Mouse (Mus musculus) Patski (cell line): ENCODE results near the gene Olfr284. TPM values are rescaled to one million over a fixed set of nuclear protein-coding genes. Genes with fewer than 3 reads are reported as not detected.
A peak's percentile ranks its signal among the peaks of the same experiment; 100 is the strongest.

ENCODE experiments used
- ATAC-seq: fragments of 100-300 bp; one replicate; pipeline ENCODE4 v1.8.0; 2021
- CTCF ChIA-PET: fragments of 350-600 bp; sonication (Branson Sonifier 250); formaldehyde crosslinking; loops from one replicate; lab custom pipeline; 2022; ENCODE audit warnings: inconsistent platforms; lab: Charles Lee
- POLR2A ChIA-PET: fragments of 350-600 bp; sonication (Branson Sonifier 250); formaldehyde crosslinking; loops from one replicate; lab custom pipeline; 2022; ENCODE audit warnings: antibody characterized with exemption, inconsistent platforms; lab: Charles Lee
- DNase-seq: peaks from one replicate; pipeline ENCODE4 v3.0.0-alpha.2; 2011; ENCODE audit warnings: low read depth, low spot score
- H3K27me3 ChIP-seq: fragments of 371-371 bp; one replicate; pipeline ENCODE4 v1.5.1; 2021
- CTCF ChIP-seq: fragments of 100-300 bp; IDR thresholded peaks from one replicate; pipeline ENCODE4 v1.5.1; 2021
- in situ Hi-C: fragments of 300-500 bp; cut with MboI; formaldehyde crosslinking; loops from 3 replicates; pipeline ENCODE4 v1.11.1; 2018; ENCODE audit warnings: low pct_unique_long_range_greater_than_20kb, mixed read lengths
- polyA plus RNA-seq: library from polyadenylated mRNA; unstranded; gene quantifications from one replicate; pipeline ENCODE4 v1.2.3, GENCODE M21; 2021

Gene Olfr284
- not detected for polyA plus RNA-seq

DNA sequence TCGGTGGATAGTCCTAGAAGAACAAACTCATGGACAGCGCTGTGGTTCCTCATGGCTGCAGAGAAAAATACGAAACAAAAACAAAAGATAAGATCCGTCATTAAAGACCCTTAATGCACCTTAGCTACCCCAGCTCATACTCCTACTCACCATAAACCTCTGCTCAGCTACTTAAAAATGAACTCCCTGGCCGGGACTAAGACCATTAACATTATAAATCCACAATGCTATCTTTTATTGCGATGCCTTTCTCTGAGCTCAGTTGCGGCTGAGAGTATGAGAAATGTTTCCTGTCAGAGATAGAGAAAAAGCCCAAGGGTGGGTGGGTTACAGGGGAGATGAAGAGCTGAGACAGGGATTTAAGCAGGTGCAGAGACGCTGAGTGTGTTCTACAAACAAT is at the start of gene Olfr284:
Gene Olfr284 (minus strand): TSS at position 101 of the 400 bp plus-strand sequence.
- CTCF ChIA-PET, result no interaction called here
- no peak for TF ChIP-seq CTCF
- POLR2A ChIA-PET, result no interaction called here
- ATAC-seq (no peak), DNase-seq (no peak)
- in situ Hi-C loops, result no loop called here
- no peaks in the 10 kb centered on the region for H3K27me3 ChIP-seq

DNA sequence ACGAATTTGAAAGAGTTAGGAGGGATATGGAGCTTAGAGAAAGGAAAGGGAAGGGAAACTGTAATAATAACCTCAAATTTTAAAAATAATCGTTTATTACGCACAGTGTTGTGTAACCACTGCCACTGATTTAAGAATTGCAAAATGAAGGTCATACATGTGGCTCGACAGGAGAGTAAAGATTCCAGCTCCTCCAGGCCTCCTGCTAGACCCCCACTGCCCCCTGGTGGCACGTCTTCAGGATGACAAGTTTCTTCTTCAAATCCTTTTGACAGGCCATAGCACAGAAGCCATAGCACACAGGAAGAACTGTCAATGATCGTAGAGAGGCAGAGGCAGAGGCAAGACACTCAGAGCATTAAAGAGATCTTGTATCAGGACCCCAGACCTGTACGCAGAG is 49.0 kb upstream of the Olfr284 start:
- ChIA-PET POLR2A (no interaction called here), CTCF (interaction anchor here (0.6 to 1.6 kb wide), 3 partner anchors 15 to 209 kb away, joined by 3 to 4 read pairs (median 3); no protein-coding TSS in a partner anchor)
- peaks cover 4% of the 10 kb centered on the region for H3K27me3 ChIP-seq
- ATAC-seq (no peak), DNase-seq (peak; percentile 4)
- in situ Hi-C loops, result loop anchor here (5.0 to 10.0 kb wide), 2 partner anchors 207 to 295 kb away; partner anchors contain the start of genes Pfkm and Senp1
- peak; percentile 96 for TF ChIP-seq CTCF

DNA sequence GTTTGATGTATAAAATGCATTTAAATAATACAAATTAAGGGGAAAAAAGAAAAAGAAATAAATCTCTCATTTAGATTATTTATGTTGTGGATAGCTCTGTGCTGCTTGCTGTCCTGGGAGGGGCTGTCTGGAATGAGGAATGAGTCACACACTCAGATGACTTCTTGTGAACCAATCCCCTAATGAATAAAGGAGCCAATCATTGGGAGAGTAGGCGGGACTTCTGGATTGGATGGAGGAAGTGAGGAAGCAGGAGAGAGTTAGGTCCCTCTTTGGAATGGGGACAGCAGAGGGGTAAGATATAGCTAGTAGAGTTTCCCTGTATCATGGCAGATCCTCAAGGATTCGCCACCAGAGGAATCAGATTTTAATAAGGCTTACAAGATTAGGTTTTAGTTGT is 46.8 kb upstream of the Olfr284 start:
- ChIA-PET POLR2A (no interaction called here), CTCF (no interaction called here)
- ATAC-seq, result no peak
- no peak for DNase-seq
- TF ChIP-seq CTCF, result no peak
- H3K27me3 ChIP-seq, result peaks cover 4% of the 10 kb centered on the region
- in situ Hi-C loops, result loop anchor here (10.0 kb wide), 1 partner anchor 293 kb away; the partner anchor contains the start of genes Pfkm and Senp1

DNA sequence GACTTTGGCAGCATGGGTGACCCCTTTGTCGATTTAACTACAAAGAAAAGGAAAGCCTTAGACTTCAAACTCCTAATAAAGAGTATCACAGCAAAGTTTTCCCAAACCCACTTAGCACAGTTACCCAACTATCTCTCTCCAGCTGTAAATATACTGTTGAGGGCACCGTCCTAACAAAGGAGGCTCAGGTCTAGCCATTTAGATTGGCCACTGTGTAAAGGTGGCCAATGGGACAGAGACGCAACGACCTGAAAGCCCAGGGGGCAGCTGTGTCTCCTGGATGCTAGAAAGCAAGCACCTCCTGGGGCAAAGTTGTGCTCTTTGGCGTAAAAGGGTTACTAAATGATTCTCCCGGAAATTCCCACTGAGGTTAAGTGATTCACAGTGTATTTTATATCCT is 40.1 kb upstream of the Olfr284 start, which contains the start of gene Olfr283:
Gene Olfr283 (minus strand): TSS at position 101 of the 400 bp plus-strand sequence.
- in situ Hi-C loops, result loop anchor here (10.0 kb wide), 1 partner anchor 286 kb away; the partner anchor contains the start of genes Pfkm and Senp1
- ChIA-PET POLR2A (no interaction called here), CTCF (no interaction called here)
- ATAC-seq, result no peak
- no peak for TF ChIP-seq CTCF
- no peak for DNase-seq
- H3K27me3 ChIP-seq, result peaks cover 6% of the 10 kb centered on the region

DNA sequence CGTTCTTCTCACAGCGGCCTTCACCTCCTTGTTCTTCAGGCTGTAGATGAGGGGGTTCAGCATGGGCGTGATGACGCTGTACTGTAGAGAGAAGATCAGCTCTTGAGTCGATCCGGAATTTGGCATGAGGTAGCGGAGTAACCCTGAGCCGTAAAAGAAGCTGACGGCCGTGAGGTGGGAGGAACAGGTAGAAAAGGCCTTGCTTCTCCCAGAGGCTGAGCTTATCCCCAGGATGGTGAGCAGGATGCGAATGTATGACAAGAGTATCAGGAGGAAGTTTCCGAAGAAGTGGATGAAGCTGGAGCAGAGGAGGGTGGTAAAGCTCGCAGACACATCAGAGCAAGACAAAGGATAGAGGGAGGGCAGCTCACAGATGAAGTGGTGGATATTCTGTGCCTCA is 37.4 kb upstream of the Olfr284 start:
- TF ChIP-seq CTCF, result no peak
- POLR2A ChIA-PET, result no interaction called here
- H3K27me3 ChIP-seq, result peaks cover 9% of the 10 kb centered on the region
- in situ Hi-C loops, result no loop called here
- DNase-seq, result no peak
- CTCF ChIA-PET, result no interaction called here
- no peak for ATAC-seq

DNA sequence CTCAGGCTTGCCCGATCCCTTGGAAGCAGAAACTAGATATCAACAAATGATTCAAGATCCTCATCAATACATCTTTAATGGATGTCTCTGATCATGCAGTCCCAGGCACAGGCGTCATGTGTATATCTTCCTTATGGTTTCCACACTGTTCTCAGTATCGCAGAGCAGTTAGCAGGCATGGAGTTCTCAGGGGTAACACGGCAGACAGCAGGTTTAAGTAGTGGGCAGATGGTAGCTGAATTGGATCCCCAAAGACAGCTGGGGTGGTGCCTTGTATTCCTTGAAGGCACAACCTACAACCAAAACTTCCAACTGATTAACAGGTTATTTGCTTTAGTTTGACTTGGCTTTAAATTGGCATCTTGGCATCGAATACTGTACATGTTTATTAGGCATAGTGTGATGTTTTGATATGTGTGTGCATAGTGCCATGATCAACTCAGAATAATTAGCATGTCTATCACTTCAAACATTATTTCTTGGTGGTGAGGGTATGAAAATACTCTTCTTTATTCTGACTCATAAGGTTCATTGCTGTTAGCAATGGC is 23.5 kb downstream of the Olfr284 start, which contains the start of gene Olfr285:
Gene Olfr285 (minus strand): TSS at position 177 of the 548 bp plus-strand sequence.
- CTCF ChIA-PET, result interaction anchor here (1.4 kb wide), 1 partner anchor 135 kb away, joined by 3 read pairs; no protein-coding TSS in a partner anchor
- DNase-seq (no peak), ATAC-seq (no peak)
- in situ Hi-C loops, result no loop called here
- POLR2A ChIA-PET, result no interaction called here
- TF ChIP-seq CTCF, result no peak
- H3K27me3 ChIP-seq, result peaks cover 6% of the 10 kb centered on the region

DNA sequence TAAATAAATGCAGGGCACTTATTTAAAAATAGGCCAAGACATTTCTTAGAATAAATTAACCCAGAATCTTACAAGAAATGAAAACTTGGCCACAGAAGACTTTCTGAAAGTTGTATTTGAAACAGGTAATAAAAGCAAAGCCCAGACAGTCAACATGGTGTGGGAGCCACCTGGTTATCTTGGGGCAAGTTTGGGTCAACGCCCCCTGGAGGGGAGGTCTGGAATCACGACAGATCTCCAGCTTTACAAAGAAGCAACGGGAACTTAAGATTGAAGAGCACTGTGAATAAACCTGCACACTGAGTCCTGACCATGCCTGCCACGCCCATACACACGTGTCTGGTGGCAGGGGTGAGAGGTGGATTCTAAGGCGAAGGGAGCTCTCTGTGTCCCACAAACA is 25.1 kb downstream of the Olfr284 start:
- peak; percentile 48 for TF ChIP-seq CTCF
- ATAC-seq (no peak), DNase-seq (no peak)
- H3K27me3 ChIP-seq, result peaks cover 10% of the 10 kb centered on the region
- ChIA-PET CTCF (no interaction called here), POLR2A (no interaction called here)
- in situ Hi-C loops, result no loop called here

DNA sequence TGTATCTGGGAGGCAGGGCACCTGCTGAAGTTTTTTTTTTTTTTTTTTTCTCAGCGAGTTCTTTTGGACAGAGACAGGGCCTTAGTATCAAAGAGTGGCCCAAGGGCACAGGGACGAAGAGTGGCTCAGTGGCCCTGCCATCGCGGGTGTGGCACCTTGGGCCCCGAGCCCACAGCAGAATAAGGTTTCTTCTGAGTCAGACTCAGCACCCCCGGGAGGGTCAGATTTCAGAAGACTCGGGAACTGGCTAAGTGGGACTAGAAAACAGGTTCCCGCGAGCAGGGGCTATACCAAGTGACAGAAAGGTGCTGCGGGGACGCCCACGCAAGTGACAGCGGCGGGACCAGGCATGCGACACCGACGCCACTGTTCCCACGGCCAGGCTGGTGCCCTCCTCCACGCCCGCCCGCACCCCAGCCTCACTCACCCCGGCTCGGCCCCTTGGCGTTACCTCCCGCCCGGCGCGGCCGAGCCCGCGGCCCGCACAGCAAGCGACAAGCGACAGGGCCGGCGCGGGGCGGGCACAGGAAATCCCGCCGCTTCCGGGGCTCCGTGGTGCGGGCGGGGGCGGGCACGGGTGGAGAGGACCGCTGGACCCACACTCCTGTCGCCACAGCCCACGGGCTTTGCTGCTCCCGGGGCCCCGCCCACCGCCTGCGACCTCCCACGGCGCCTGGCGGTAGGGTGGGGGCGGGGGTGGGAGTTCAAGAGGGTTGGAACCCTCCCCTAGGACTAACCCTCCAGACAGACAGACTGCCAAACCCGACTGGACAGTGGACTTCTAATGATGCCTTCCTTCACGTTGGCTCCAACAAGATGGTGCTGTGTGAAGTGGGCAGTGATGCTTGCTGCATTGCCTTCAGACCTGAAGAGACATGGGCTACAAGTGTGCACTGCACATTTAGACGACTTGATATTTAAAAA is 44.9 kb downstream of the Olfr284 start, which contains the start of gene Zfp641:
Gene Zfp641 (minus strand): TSS at position 534 of the 924 bp plus-strand sequence.
- TF ChIP-seq CTCF, result no peak
- ATAC-seq (no peak), DNase-seq (no peak)
- H3K27me3 ChIP-seq, result peaks cover 19% of the 10 kb centered on the region
- in situ Hi-C loops, result no loop called here
- ChIA-PET POLR2A (no interaction called here), CTCF (no interaction called here)

DNA sequence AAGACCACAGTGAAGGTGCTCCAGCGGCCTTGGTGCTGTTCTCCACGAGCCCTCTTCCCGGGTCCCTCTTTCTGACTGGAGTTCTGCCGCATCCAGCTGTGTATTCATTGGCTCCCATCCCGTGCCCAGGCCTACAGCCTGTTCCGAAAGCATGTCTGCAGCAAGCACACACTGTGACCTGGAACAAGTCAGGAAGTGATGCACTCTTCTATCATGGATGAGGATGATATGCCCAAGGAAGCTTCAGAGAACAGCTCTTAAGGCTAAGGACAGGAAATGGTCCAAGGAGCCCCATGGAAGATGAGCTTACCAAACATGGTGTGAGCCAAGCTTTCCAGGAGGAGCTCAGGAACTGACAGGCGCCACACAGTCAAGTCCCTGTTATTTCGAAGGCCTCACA is 47.1 kb downstream of the Olfr284 start:
- ChIA-PET CTCF (no interaction called here), POLR2A (no interaction called here)
- no peak for DNase-seq
- no peak for ATAC-seq
- peaks cover 8% of the 10 kb centered on the region for H3K27me3 ChIP-seq
- in situ Hi-C loops, result no loop called here
- TF ChIP-seq CTCF, result no peak

Other genes with a start within 250 kb of the Olfr284 start
- gene Pfkm, start 248.4 kb downstream of the Olfr284 start, polyA plus RNA-seq, result 97.8 TPM
- 22.1 TPM for gene Senp1, start 247.2 kb downstream of the Olfr284 start, polyA plus RNA-seq
- 47.7 TPM for gene Asb8, start 175.4 kb downstream of the Olfr284 start, polyA plus RNA-seq
- gene Ccdc184, start 173.8 kb downstream of the Olfr284 start, polyA plus RNA-seq, result not detected
- not detected for gene Olfr288, start 145.4 kb downstream of the Olfr284 start, polyA plus RNA-seq
- not detected for gene Gm44579, start 120.0 kb downstream of the Olfr284 start, polyA plus RNA-seq
- gene Olfr287, start 119.9 kb downstream of the Olfr284 start, polyA plus RNA-seq, result not detected
- gene Olfr286, start 106.5 kb downstream of the Olfr284 start, polyA plus RNA-seq, result not detected
- not detected for gene H1fnt, start 83.7 kb downstream of the Olfr284 start, polyA plus RNA-seq
- 1.3 TPM for gene Zfp641, start 44.8 kb downstream of the Olfr284 start, polyA plus RNA-seq
- gene Olfr285, start 23.6 kb downstream of the Olfr284 start, polyA plus RNA-seq, result not detected
- not detected for gene Olfr283, start 40.0 kb upstream of the Olfr284 start, polyA plus RNA-seq
- gene Olfr282, start 90.2 kb upstream of the Olfr284 start, polyA plus RNA-seq, result not detected
- not detected for gene Olfr281, start 111.6 kb upstream of the Olfr284 start, polyA plus RNA-seq
- gene OR5BS1P, start 128.9 kb upstream of the Olfr284 start, polyA plus RNA-seq, result not detected
- gene Lalba, start 141.7 kb upstream of the Olfr284 start, polyA plus RNA-seq, result not detected
- gene Olfr279, start 151.4 kb upstream of the Olfr284 start, polyA plus RNA-seq, result not detected
- gene Kansl2, start 193.3 kb upstream of the Olfr284 start, polyA plus RNA-seq, result 91.6 TPM
- 30.2 TPM for gene Ccnt1, start 229.9 kb upstream of the Olfr284 start, polyA plus RNA-seq
- gene 4930415O20Rik, start 230.0 kb upstream of the Olfr284 start, polyA plus RNA-seq, result 0.26 TPM